In genomic region chr12:86320629-86321028, GRCm38 (mm10) we compare ENCODE assay signal across 14 mouse cellular contexts. TPM values are rescaled to one million over a fixed set of nuclear protein-coding genes. Genes with fewer than 3 reads are reported as not detected.
A peak's percentile ranks its signal among the peaks of the same experiment; 100 is the strongest.
DNase-seq lines count a peak whose midpoint lies in the region; ATAC-seq and TF ChIP-seq lines count a peak whose summit lies in the region.
"Had no signal": no experiment of that assay in that cellular context is flagged by ENCODE, and none has a peak within 500 bp of the region (broad histone marks: within the 10 kb centered on the region; RNA-seq: fewer than 3 reads in every experiment).

No protein-coding gene starts in this region.

- H3K27ac ChIP-seq in forebrain, embryonic 12.5 days, result no peak overlapping the region
- H3K27ac ChIP-seq in forebrain, postnatal 0 days (ENCODE audit: low read depth, low read length), result no peak overlapping the region
- no peak overlapping the region for H3K27ac ChIP-seq in midbrain, embryonic 12.5 days (replicated peaks)
- H3K27ac ChIP-seq in midbrain, embryonic 16.5 days (ENCODE audit: low read length), result no peak overlapping the region
- no peak overlapping the region for H3K27ac ChIP-seq in liver, embryonic 11.5 days (ENCODE audit: low read depth, low read length)
- no peak overlapping the region for H3K27ac ChIP-seq in hindbrain, embryonic 14.5 days
- H3K27ac ChIP-seq: hindbrain, postnatal 0 days had no signal

- WGBS in forebrain, embryonic 12.5 days, result 19% methylated on average over 12 of the region's 12 CpGs
- WGBS in forebrain, postnatal 0 days, result 23% methylated on average over 12 of the region's 12 CpGs
- 28% methylated on average over 12 of the region's 12 CpGs for whole genome bisulfite sequencing in midbrain, embryonic 12.5 days
- 20% methylated on average over 12 of the region's 12 CpGs for WGBS in midbrain, embryonic 16.5 days
- WGBS in liver, embryonic 11.5 days, result 34% methylated on average over 12 of the region's 12 CpGs
- 14% methylated on average over 12 of the region's 12 CpGs for WGBS in hindbrain, embryonic 14.5 days

- no peak for TF ChIP-seq CTCF in forebrain, postnatal 0 days (IDR thresholded peaks at IDR 0.05; ENCODE audit: low read depth)

- intact Hi-C loops in left cerebral cortex, postnatal 10 days (cut with DNase I), result no loop called here

- H3K9me3 ChIP-seq in forebrain, embryonic 12.5 days, result no peaks in the 10 kb centered on the region
- no peaks in the 10 kb centered on the region for H3K9me3 ChIP-seq in forebrain, postnatal 0 days (ENCODE audit: low read length)
- no peaks in the 10 kb centered on the region for H3K9me3 ChIP-seq in midbrain, embryonic 12.5 days
- no peaks in the 10 kb centered on the region for H3K9me3 ChIP-seq in midbrain, embryonic 16.5 days (replicated peaks; ENCODE audit: control insufficient read depth, low read length, poor library complexity, severe bottlenecking)
- H3K9me3 ChIP-seq in liver, embryonic 11.5 days (ENCODE audit: control insufficient read depth, low read length), result no peaks in the 10 kb centered on the region
- H3K9me3 ChIP-seq in hindbrain, embryonic 14.5 days (ENCODE audit: control insufficient read depth, low read length), result no peaks in the 10 kb centered on the region
- H3K9me3 ChIP-seq: megakaryocyte, embryonic 14.5 days had no signal

- H3K4me1 ChIP-seq in forebrain, embryonic 12.5 days, result peaks cover 13% of the 10 kb centered on the region; the same call in 1 of the 2 replicates
- no peaks in the 10 kb centered on the region for H3K4me1 ChIP-seq in forebrain, postnatal 0 days (ENCODE audit: insufficient read depth)
- peaks cover 7% of the 10 kb centered on the region for H3K4me1 ChIP-seq in midbrain, embryonic 12.5 days
- H3K4me1 ChIP-seq in midbrain, embryonic 16.5 days (ENCODE audit: control insufficient read depth, insufficient read depth, low read length), result no peaks in the 10 kb centered on the region
- H3K4me1 ChIP-seq in liver, embryonic 11.5 days (replicated peaks; ENCODE audit: control insufficient read depth, insufficient read depth, low read length), result 0 out of 2 replicates have a peak, but pooled peaks cover 2% of the 10 kb centered on the region
- H3K4me1 ChIP-seq in hindbrain, embryonic 14.5 days (replicated peaks; ENCODE audit: control insufficient read depth, insufficient read depth, low read length), result peaks cover 7% of the 10 kb centered on the region
- H3K4me1 ChIP-seq: megakaryocyte, embryonic 14.5 days had no signal

- H3K36me3 ChIP-seq in forebrain, embryonic 12.5 days (replicated peaks), result no peaks in the 10 kb centered on the region
- H3K36me3 ChIP-seq in forebrain, postnatal 0 days (ENCODE audit: insufficient read depth), result no peaks in the 10 kb centered on the region
- H3K36me3 ChIP-seq in midbrain, embryonic 12.5 days, result no peaks in the 10 kb centered on the region
- H3K36me3 ChIP-seq in midbrain, embryonic 16.5 days (ENCODE audit: control insufficient read depth, insufficient read depth, low read length), result no peaks in the 10 kb centered on the region
- no peaks in the 10 kb centered on the region for H3K36me3 ChIP-seq in liver, embryonic 11.5 days (ENCODE audit: control insufficient read depth, insufficient read depth, low read length)
- no peaks in the 10 kb centered on the region for H3K36me3 ChIP-seq in hindbrain, embryonic 14.5 days (replicated peaks; ENCODE audit: control insufficient read depth, insufficient read depth)

- no peak for ATAC-seq in forebrain, embryonic 12.5 days (ENCODE audit: low FRiP score)
- no peak for ATAC-seq in forebrain, postnatal 0 days
- no peak for ATAC-seq in midbrain, embryonic 12.5 days (ENCODE audit: low FRiP score, low read depth)
- no peak for ATAC-seq in midbrain, embryonic 16.5 days
- ATAC-seq in liver, embryonic 11.5 days (replicated peaks; ENCODE audit: low FRiP score), result no peak
- no peak for ATAC-seq in hindbrain, embryonic 14.5 days (ENCODE audit: low FRiP score)
- ATAC-seq: hindbrain, postnatal 0 days had no signal

- DNase-seq in forebrain, postnatal 0 days, result no peak
- no peak for DNase-seq in liver, embryonic 11.5 days (ENCODE audit: low spot score)
- no peak for DNase-seq in spleen, postnatal 4 days (ENCODE audit: low spot score in 2 of 2)
- DNase-seq in hindbrain, embryonic 14.5 days (ENCODE audit: low spot score), result no peak
- no peak for DNase-seq in left cerebral cortex, postnatal 10 days (ENCODE audit: extremely low spot score in 1 of 2, low spot score in 2 of 2)
- DNase-seq: adrenal gland, postnatal 36 days; cerebellum, adult 8-10 months; gastrocnemius, postnatal 25 days had no signal

- H3K4me2 ChIP-seq in forebrain, embryonic 12.5 days, result peak overlapping the region; percentile 2; the same call in 1 of the 2 replicates
- no peak overlapping the region for H3K4me2 ChIP-seq in forebrain, postnatal 0 days (ENCODE audit: low read depth)
- 0 out of 2 replicates have a peak overlapping the region, but pooled peaks have one; percentile 7 for H3K4me2 ChIP-seq in midbrain, embryonic 12.5 days (replicated peaks)
- H3K4me2 ChIP-seq in midbrain, embryonic 16.5 days (ENCODE audit: low read length), result no peak overlapping the region
- H3K4me2 ChIP-seq in liver, embryonic 11.5 days, result peak overlapping the region; percentile 28
- no peak overlapping the region; the same call in 1 of the 2 replicates for H3K4me2 ChIP-seq in hindbrain, embryonic 14.5 days (replicated peaks)

- no peak overlapping the region for H3K9ac ChIP-seq in forebrain, embryonic 12.5 days
- H3K9ac ChIP-seq in forebrain, postnatal 0 days, result no peak overlapping the region
- no peak overlapping the region for H3K9ac ChIP-seq in midbrain, embryonic 12.5 days (replicated peaks)
- H3K9ac ChIP-seq in midbrain, embryonic 16.5 days (ENCODE audit: low read depth, low read length), result no peak overlapping the region
- H3K9ac ChIP-seq in liver, embryonic 11.5 days (ENCODE audit: low read depth, low read length), result no peak overlapping the region
- no peak overlapping the region for H3K9ac ChIP-seq in hindbrain, embryonic 14.5 days

- H3K27me3 ChIP-seq in forebrain, embryonic 12.5 days, result peaks cover 39% of the 10 kb centered on the region
- H3K27me3 ChIP-seq in forebrain, postnatal 0 days (ENCODE audit: insufficient read depth, low read length), result no peaks in the 10 kb centered on the region
- peaks cover 26% of the 10 kb centered on the region; the same call in 1 of the 2 replicates for H3K27me3 ChIP-seq in midbrain, embryonic 12.5 days
- H3K27me3 ChIP-seq in midbrain, embryonic 16.5 days (ENCODE audit: control insufficient read depth, insufficient read depth, low read depth, low read length), result no peaks in the 10 kb centered on the region
- no peaks in the 10 kb centered on the region for H3K27me3 ChIP-seq in liver, embryonic 11.5 days (replicated peaks; ENCODE audit: control insufficient read depth, insufficient read depth, low read length)
- H3K27me3 ChIP-seq in hindbrain, embryonic 14.5 days (ENCODE audit: control insufficient read depth, insufficient read depth, low read length), result no peaks in the 10 kb centered on the region

- H3K4me3 ChIP-seq in forebrain, embryonic 12.5 days (replicated peaks), result no peak overlapping the region
- no peak overlapping the region for H3K4me3 ChIP-seq in forebrain, postnatal 0 days (ENCODE audit: low read depth, low read length)
- no peak overlapping the region for H3K4me3 ChIP-seq in midbrain, embryonic 12.5 days
- no peak overlapping the region for H3K4me3 ChIP-seq in midbrain, embryonic 16.5 days (ENCODE audit: low read depth, low read length)
- H3K4me3 ChIP-seq in liver, embryonic 11.5 days (ENCODE audit: low read depth, low read length), result no peak overlapping the region
- no peak overlapping the region for H3K4me3 ChIP-seq in hindbrain, embryonic 14.5 days (replicated peaks; ENCODE audit: low read length)
- H3K4me3 ChIP-seq: erythroblast, embryonic 14.5 days; megakaryocyte, embryonic 14.5 days had no signal

RNA-seq across cellular contexts. Expression of gene Esrrb, which starts 40.3 kb away (rescaled TPM):
- polyA plus RNA-seq in forebrain, embryonic 12.5 days (2016; fragmentation: Nextera tagmentation; extraction: Ambion mirVana), result 0.21 and 0.41 TPM in 2 replicates
- 0.62 and 0.86 TPM in 2 replicates for total RNA-seq in forebrain, postnatal 0 days (2014; rRNA removed)
- 0.24 and 0.48 TPM in 2 replicates for polyA plus RNA-seq in forebrain, postnatal 0 days (2015; fragmentation: Nextera tagmentation; extraction: Ambion mirVana)
- 1.8 TPM in 2 replicates for polyA plus RNA-seq in midbrain, embryonic 12.5 days (2016; fragmentation: Nextera tagmentation; extraction: Ambion mirVana)
- polyA plus RNA-seq in midbrain, embryonic 16.5 days (2015; fragmentation: Nextera tagmentation; extraction: Ambion mirVana), result 4.7 and 4.9 TPM in 2 replicates
- 0.04 TPM in 1 of 2 replicates, not detected in the other for polyA plus RNA-seq in liver, embryonic 11.5 days (2014; fragmentation: Nextera tagmentation; extraction: Ambion mirVana)
- 2.7 and 4.2 TPM in 2 replicates for polyA plus RNA-seq in hindbrain, embryonic 14.5 days (2014; fragmentation: Nextera tagmentation; extraction: Ambion mirVana)
- 1 to 10 TPM in 1 of 2 experiments, under 1 TPM in 1; 0.73 to 1.2 TPM for total RNA-seq in left cerebral cortex, postnatal 10 days (2021)
- polyA plus RNA-seq: erythroblast, embryonic 14.5 days had no signal

Comparison
In these comparisons a context has a peak if more than half of its experiments do, and no peak if none do; other contexts are left out.
1. H3K4me2 ChIP-seq: peak in forebrain, embryonic 12.5 days (single experiment), midbrain, embryonic 12.5 days (single experiment) and liver, embryonic 11.5 days (single experiment); none in forebrain, postnatal 0 days (single experiment), midbrain, embryonic 16.5 days (single experiment) and hindbrain, embryonic 14.5 days (single experiment).